Mouse (Mus musculus) hindbrain, embryonic 10.5 days (tissue): ENCODE measurements at regions not wholly inside any gene's neighbourhood (a gene's known extent, or its start where the extent isn't known, plus 50 kb on each side); places are given as distances from the start of the nearest gene placed in this dataset.
"Not testable (repeated sequence)": the region's sequence is repeated elsewhere in the genome, so short reads cannot be mapped to it uniquely, and the experiment has no call there.

Experiments
- DNase-seq: peaks from one replicate; pipeline ENCODE4 v3.0.0-alpha.2; 2017; ENCODE audit warnings: low spot score
- H3K27ac ChIP-seq: fragments of 300-500 bp; sonication (generic); 2 replicates; pipeline ENCODE4 v1.5.1; 2016; ENCODE audit warnings: mild to moderate bottlenecking, moderate library complexity
- H3K27me3 ChIP-seq: fragments of 300-500 bp; sonication (generic); 2 replicates; pipeline ENCODE4 v1.6.1; 2016; ENCODE audit warnings: mild to moderate bottlenecking; ENCODE audit not compliant: poor library complexity, insufficient read depth, severe bottlenecking
- H3K36me3 ChIP-seq: fragments of 300-500 bp; sonication (generic); 2 replicates; pipeline ENCODE4 v1.6.1; 2016; ENCODE audit warnings: mild to moderate bottlenecking, moderate library complexity
- H3K4me1 ChIP-seq: fragments of 300-500 bp; sonication (generic); replicated peaks from 2 replicates; pipeline ENCODE4 v1.6.1; 2016; ENCODE audit warnings: mild to moderate bottlenecking
- H3K4me3 ChIP-seq: fragments of 300-500 bp; sonication (generic); 2 replicates; pipeline ENCODE4 v1.5.1; 2016; ENCODE audit warnings: mild to moderate bottlenecking, moderate library complexity
- H3K9me3 ChIP-seq: fragments of 300-500 bp; sonication (generic); 2 replicates; pipeline ENCODE4 v1.6.1; 2016; ENCODE audit warnings: mild to moderate bottlenecking, moderate library complexity
- WGBS: fragments of 180-500 bp; shearing (Covaris S2); methylation state at CpG from one replicate; pipeline ENCODE4 v1.1.7; 2016; 5-methylcytosine and 5-hydroxymethylcytosine counted together

- DNase-seq, result peak; percentile 3
Observed at GRCm38 (mm10) chr4:17092132-17092531, 2513.1 kb upstream of the Gm12353 start.

GRCm38 (mm10) chr4:17107916-17108315 is 2497.3 kb upstream of the Gm12353 start:
- DNase-seq, H3K27ac ChIP-seq, H3K36me3 ChIP-seq, H3K27me3 ChIP-seq, H3K4me1 ChIP-seq, H3K4me3 ChIP-seq, H3K9me3 ChIP-seq: not testable (repeated sequence)

More at GRCm38 (mm10) chr4:17092132-17092531, 2513.1 kb upstream of the Gm12353 start:
- Histone ChIP-seq H3K4me3 (no peak overlapping the region), H3K4me1 (0 out of 2 replicates have a peak, but pooled peaks cover 6% of the 10 kb centered on the region), H3K27ac (no peak overlapping the region), H3K9me3 (no peaks in the 10 kb centered on the region), H3K36me3 (no peaks in the 10 kb centered on the region), H3K27me3 (no peaks in the 10 kb centered on the region)
- WGBS, result 5% methylated on average over 3 of the region's 3 CpGs
